Mouse (Mus musculus) testis, adult 2 months (tissue): ENCODE measurements around the gene Tfdp2.

ENCODE experiments used
- CTCF ChIP-seq: fragments of 200-500 bp; IDR thresholded peaks from 2 replicates; pipeline ENCODE4 v1.5.1; 2012; ENCODE audit warnings: low read depth, mild to moderate bottlenecking, inconsistent platforms, low read length, moderate library complexity; ENCODE audit not compliant: control insufficient read depth, insufficient read depth, insufficient replicate concordance
- POLR2A ChIP-seq: fragments of 200-500 bp; IDR thresholded peaks from 2 replicates; pipeline ENCODE4 v1.6.1; 2012; ENCODE audit warnings: low read depth, mild to moderate bottlenecking, inconsistent platforms, low read length, moderate library complexity; ENCODE audit not compliant: control insufficient read depth

GRCm38 (mm10) chr9:96254812-96255211 is 58.7 kb downstream of the Tfdp2 start:
- no peak for TF ChIP-seq CTCF
- no peak for TF ChIP-seq POLR2A
